Comparison of ENCODE assay signal across 8 mouse cellular contexts in the genomic region with DNA sequence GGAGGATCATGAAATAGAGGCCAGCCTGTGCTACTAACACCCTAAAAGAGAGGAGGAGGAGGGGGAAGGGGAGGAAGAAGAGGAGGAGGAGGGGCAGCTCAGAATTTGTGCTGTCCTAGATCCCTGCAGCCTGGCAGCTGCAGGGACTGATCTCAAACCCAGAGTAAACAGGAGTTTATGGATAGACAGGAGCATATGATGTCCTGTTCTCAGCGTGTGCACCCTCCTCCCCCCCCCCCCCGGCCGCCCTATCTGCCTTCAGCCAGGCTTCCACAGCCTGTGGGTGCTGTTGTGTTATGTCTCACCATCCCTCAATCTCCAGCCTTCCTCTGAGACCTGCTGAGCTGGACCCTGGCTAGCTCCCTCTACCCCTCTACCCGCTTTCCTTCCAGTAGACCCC. TPM values are rescaled to one million over a fixed set of nuclear protein-coding genes. Genes with fewer than 3 reads are reported as not detected.
DNase-seq lines count a peak whose midpoint lies in the region; ATAC-seq and TF ChIP-seq lines count a peak whose summit lies in the region.

A gene (minus strand): TSS at position 101 of the 400 bp plus-strand sequence.

- no peaks in the 10 kb centered on the region for H3K27me3 ChIP-seq in kidney, embryonic 16.5 days (ENCODE audit: insufficient read depth, low read length)
- H3K27me3 ChIP-seq in midbrain, embryonic 14.5 days (ENCODE audit: control insufficient read depth, insufficient read depth, low read length): no peaks in the 10 kb centered on the region

- 100% methylated on average over 1 of the region's 4 CpGs for WGBS in kidney, embryonic 16.5 days
- 72% methylated on average over 2 of the region's 4 CpGs for WGBS in midbrain, embryonic 14.5 days

- no peaks in the 10 kb centered on the region for H3K9me3 ChIP-seq in kidney, embryonic 16.5 days (ENCODE audit: low read length)
- H3K9me3 ChIP-seq in midbrain, embryonic 14.5 days (ENCODE audit: control insufficient read depth, low read length): no peaks in the 10 kb centered on the region

- no peak for ATAC-seq in kidney, embryonic 16.5 days (ENCODE audit: low FRiP score, low TSS enrichment)
- 0 out of 2 replicates have a peak, but pooled peaks have one; percentile 3 for ATAC-seq in midbrain, embryonic 14.5 days (ENCODE audit: low FRiP score, low TSS enrichment)

- peak within 1 kb of the TSS; percentile 93 for H3K9ac ChIP-seq in kidney, embryonic 16.5 days (replicated peaks; ENCODE audit: low read length)
- peak within 1 kb of the TSS; percentile 90 for H3K9ac ChIP-seq in midbrain, embryonic 14.5 days (replicated peaks; ENCODE audit: low read length)

- DNase-seq in kidney, postnatal 4 days: no peak
- DNase-seq in gonadal fat pad, adult 2 months (ENCODE audit: low read depth): no peak
- no peak for DNase-seq in layer of hippocampus, postnatal 14 days (ENCODE audit: low spot score in 2 of 2)
- no peak for DNase-seq in midbrain, embryonic 14.5 days
- DNase-seq in spleen, postnatal 14 days (ENCODE audit: low spot score in 2 of 2): no peak
- DNase-seq in urinary bladder, postnatal 36 days (ENCODE audit: low spot score in 2 of 2): no peak

- no peak for TF ChIP-seq POLR2A in bone marrow macrophage, adult 2 months (IDR thresholded peaks at IDR 0.05; ENCODE audit: borderline replicate concordance, low read depth, low read length)

- H3K4me2 ChIP-seq in kidney, embryonic 16.5 days (replicated peaks; ENCODE audit: low read depth, low read length): peak within 1 kb of the TSS; percentile 64
- H3K4me2 ChIP-seq in midbrain, embryonic 14.5 days (ENCODE audit: low read length): peak within 1 kb of the TSS; percentile 68

- peaks cover 12% of the 10 kb centered on the region for H3K4me1 ChIP-seq in kidney, embryonic 16.5 days (ENCODE audit: insufficient read depth, low read length)
- H3K4me1 ChIP-seq in bone marrow macrophage, adult 2 months (ENCODE audit: control insufficient read depth, insufficient read depth, low read length): peaks cover 23% of the 10 kb centered on the region
- peaks cover 11% of the 10 kb centered on the region for H3K4me1 ChIP-seq in midbrain, embryonic 14.5 days (ENCODE audit: control insufficient read depth, insufficient read depth, low read length)

- peak within 1 kb of the TSS; percentile 84 for H3K27ac ChIP-seq in kidney, embryonic 16.5 days (ENCODE audit: low read length)
- peak within 1 kb of the TSS; percentile 74 for H3K27ac ChIP-seq in bone marrow macrophage, adult 2 months (ENCODE audit: insufficient read depth, low read depth, low read length)
- H3K27ac ChIP-seq in midbrain, embryonic 14.5 days (replicated peaks; ENCODE audit: low read depth, low read length): peak within 1 kb of the TSS; percentile 75

- peak within 1 kb of the TSS; percentile 70 for H3K4me3 ChIP-seq in kidney, embryonic 16.5 days (ENCODE audit: low read length)
- H3K4me3 ChIP-seq in bone marrow macrophage, adult 2 months (ENCODE audit: insufficient read depth, low read length): peak within 1 kb of the TSS; percentile 92
- peak within 1 kb of the TSS; percentile 61 for H3K4me3 ChIP-seq in midbrain, embryonic 14.5 days (replicated peaks; ENCODE audit: low read depth, low read length)

- peaks cover 14% of the 10 kb centered on the region; the same call in 1 of the 2 replicates for H3K36me3 ChIP-seq in kidney, embryonic 16.5 days (ENCODE audit: insufficient read depth, low read length)
- H3K36me3 ChIP-seq in midbrain, embryonic 14.5 days (ENCODE audit: control insufficient read depth, insufficient read depth, low read length): peaks cover 12% of the 10 kb centered on the region

- no peak for TF ChIP-seq CTCF in bone marrow macrophage, adult 2 months (IDR thresholded peaks at IDR 0.05; ENCODE audit: low read depth, low read length)

RNA-seq across cellular contexts. Expression of the gene that starts here (rescaled TPM):
- 7.4 and 9.5 TPM in 2 replicates for polyA plus RNA-seq in kidney, embryonic 16.5 days (2015; fragmentation: Nextera tagmentation; extraction: Ambion mirVana)
- 60.8 and 83.0 TPM in 2 replicates for polyA plus RNA-seq in bone marrow macrophage, adult 2 months (2012; ENCODE audit: insufficient read depth, insufficient read length, missing spikeins)
- 31.0 and 39.6 TPM in 2 replicates for polyA plus RNA-seq in gonadal fat pad, adult 2 months (2012; rRNA removed)
- total RNA-seq in layer of hippocampus, postnatal 14 days (2021): 10 to 100 TPM; 23.8 to 25.0 TPM
- polyA plus RNA-seq in midbrain, embryonic 14.5 days (2014; fragmentation: Nextera tagmentation; extraction: Ambion mirVana): 5.5 and 5.8 TPM in 2 replicates
